Mouse (Mus musculus) liver (tissue): ENCODE measurements around the gene Cited1.
A peak's percentile ranks its signal among the peaks of the same experiment; 100 is the strongest.

Source experiments
- DNase-seq: peaks from one replicate; pipeline ENCODE4 v3.0.0-alpha.2; 2020; ENCODE audit warnings: mixed read lengths

The Cited1 gene

GRCm38 (mm10) chrX:102251937-102252860, at the start of gene Cited1:
Gene Cited1 (minus strand): TSS chrX:102252181.
- peak; percentile 67 for DNase-seq

GRCm38 (mm10) chrX:102284889-102285288, 32.9 kb upstream of the Cited1 start:
- no peak for DNase-seq

- no peak for DNase-seq
These were observed 10.8 kb upstream of the Cited1 start for GRCm38 (mm10) chrX:102262620-102263345.

- no peak for DNase-seq
These were observed 7.8 kb upstream of the Cited1 start for GRCm38 (mm10) chrX:102259772-102260171.

GRCm38 (mm10) chrX:102253892-102254291, 1.9 kb upstream of the Cited1 start:
- DNase-seq = no peak

- no peak for DNase-seq
These were observed 602 bp downstream of the Cited1 start for GRCm38 (mm10) chrX:102251221-102251936.

- DNase-seq = no peak
These were observed 1.1 kb downstream of the Cited1 start for GRCm38 (mm10) chrX:102250891-102251170.

- no peak for DNase-seq
These were observed 1.7 kb downstream of the Cited1 start for GRCm38 (mm10) chrX:102250150-102250890.

GRCm38 (mm10) chrX:102244334-102244733, 7.6 kb downstream of the Cited1 start:
- no peak for DNase-seq

- peak; percentile 59 for DNase-seq
These were observed 32.9 kb downstream of the Cited1 start for GRCm38 (mm10) chrX:102219126-102219525.

- peak; percentile 45 for DNase-seq
These were observed 36.6 kb downstream of the Cited1 start for GRCm38 (mm10) chrX:102215356-102215755.
